Mouse (Mus musculus) lung, postnatal 0 days (tissue): ENCODE measurements around the gene Dusp14.

Experiments used
- CTCF ChIP-seq: IDR thresholded peaks from 2 replicates; pipeline ENCODE4 v1.5.1; 2016; ENCODE audit warnings: antibody characterized with exemption, mild to moderate bottlenecking
- EP300 ChIP-seq: IDR thresholded peaks from 2 replicates; pipeline ENCODE4 v1.6.1; 2016; ENCODE audit warnings: antibody characterized with exemption, mild to moderate bottlenecking, control low read depth

DNA sequence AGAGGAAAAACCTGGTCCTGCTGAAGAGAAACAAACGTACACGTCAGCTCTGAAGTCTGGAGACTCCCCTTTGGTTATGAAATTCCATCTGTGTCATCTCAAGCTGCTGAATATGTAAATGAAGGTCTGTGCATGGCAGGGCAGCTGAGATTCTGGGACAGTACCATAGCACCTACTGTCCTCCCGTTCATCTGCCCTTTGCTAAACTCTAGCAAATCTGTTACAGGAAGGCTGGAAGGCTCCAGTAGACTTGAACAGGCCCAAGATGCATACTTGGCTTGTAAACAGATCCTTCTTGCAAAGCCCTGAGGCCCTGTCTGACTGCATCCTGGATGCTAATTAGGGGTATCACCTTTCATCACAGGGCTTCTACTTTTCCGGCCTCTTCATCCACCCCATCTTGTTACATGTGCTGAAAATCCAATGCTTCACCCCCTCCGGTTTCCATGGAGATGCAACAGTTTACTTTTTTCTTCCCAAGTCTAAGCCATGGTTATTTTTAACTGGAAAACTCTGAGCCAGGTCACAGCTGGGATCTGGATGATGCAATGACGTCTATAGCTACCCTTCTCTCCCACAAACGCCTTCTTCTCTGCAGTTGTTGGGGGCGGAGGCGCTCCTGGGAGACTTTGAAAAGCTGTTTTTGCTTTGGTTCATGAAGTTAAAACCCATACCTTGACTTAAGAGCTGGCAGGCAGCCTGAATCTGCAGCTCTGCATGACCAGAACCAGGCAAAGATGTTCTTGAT lies 4.0 kb upstream of the Dusp14 start:
- TF ChIP-seq CTCF (no peak), EP300 (no peak)
